Mouse (Mus musculus) erythroid progenitor cell, adult 5-6 weeks (primary cell): ENCODE results near the gene Klhl11. TPM values are rescaled to one million over a fixed set of nuclear protein-coding genes. Genes with fewer than 3 reads are reported as not detected.

Experiments used
- ATAC-seq: replicated peaks from 2 replicates; pipeline ENCODE4 v1.8.0; 2016; ENCODE audit warnings: moderate number of reproducible peaks, mild to moderate bottlenecking, moderate TSS enrichment, inconsistent platforms; ENCODE audit not compliant: poor library complexity, low FRiP score, severe bottlenecking
- total RNA-seq, 2 experiments: library from RNA; stranded (forward) in 1 of 2; stranded (reverse) in 1 of 2; fragments of 150-400 nt in 1 of 2; fragments of 186-747, 209-891 nt in 1 of 2; gene quantifications; 2 replicates each; pipeline versions ENCODE4 v1.2.3 to v1.2.4; 2015 to 2017; ENCODE audit warnings: low replicate concordance in 2 of 2

Klhl11 gene
- total RNA-seq, 2 experiments from 2014 or later, result 2.5 to 15.7 TPM

GRCm38 (mm10) chr11:100414914-100415822 lies 57.4 kb downstream of the Klhl11 start, which contains the start of gene Fkbp10:
Gene Fkbp10, plus strand, starts transcription at chr11:100415697.
- ATAC-seq, result no peak

DNA sequence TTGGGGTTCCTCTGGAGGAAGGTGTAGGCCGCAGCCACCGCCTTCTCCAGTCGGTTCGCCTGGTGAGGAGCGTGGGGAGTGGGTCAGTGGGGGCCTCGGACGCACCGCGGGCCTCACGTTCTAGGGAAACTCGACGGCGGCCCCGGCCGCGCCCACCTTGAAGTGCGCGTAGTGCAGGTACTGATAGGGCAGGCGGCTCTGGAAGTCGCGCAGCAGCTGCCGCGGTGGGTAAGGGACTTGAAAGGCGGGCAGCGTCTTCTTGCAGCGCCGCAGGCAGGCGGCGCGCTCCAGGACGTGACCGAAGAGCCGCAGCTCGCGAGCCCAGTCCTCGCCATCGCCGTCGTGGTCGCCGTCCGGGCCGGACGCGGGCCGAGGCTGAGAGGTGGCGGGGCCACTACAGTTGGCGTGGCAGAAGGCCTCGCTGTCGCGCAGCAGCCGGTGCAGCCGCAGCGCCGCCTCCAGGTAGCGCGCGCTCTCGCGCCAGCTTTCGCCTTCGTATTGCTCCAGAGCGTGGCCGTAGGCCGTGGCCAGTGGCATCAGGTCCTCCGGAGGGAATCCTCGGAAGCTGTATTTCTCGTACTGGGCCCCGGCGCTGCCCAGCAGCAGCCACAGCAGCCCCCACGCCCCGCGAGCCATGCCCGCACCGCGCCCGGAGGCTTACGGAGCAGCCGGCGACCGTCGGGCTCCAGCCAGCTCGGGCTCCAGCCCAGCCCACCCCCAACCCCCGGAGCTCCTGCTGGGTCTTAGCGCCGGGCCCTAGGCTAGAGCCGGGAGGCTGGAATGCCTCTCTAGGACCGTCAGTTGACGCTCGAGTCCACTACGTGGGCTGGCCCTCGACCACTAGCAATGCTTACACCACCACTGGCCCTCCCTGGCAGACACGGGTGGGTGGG lies 58.3 kb downstream of the Klhl11 start, which contains the start of gene P3h4:
P3h4 (minus strand) TSS at position 816 of the 893 bp plus-strand sequence.
- no peak for ATAC-seq

DNA sequence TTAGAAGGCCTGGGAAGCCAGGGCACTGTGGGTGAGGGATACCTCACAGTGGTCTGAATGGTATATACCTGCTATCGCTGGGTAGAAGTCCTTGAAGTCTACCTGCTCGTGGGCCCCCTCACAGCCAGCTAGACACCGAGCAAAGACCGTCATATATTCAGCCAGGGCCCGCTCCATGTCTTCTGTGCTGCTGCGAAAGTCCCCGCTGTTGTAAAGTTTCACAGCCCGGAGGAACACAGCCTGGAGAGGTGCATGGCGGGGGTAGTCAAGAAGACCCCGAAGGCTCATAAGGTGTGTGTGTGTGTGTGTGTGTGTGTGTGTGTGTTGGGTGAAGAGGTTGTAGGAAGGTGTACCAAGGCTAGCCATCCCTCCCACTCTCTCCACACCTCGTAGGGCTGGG lies 59.0 kb downstream of the Klhl11 start:
- ATAC-seq, result no peak

Other genes starting within 250 kb of the Klhl11 start
- gene Krt16, start 223.8 kb downstream of the Klhl11 start, total RNA-seq (2015; ENCODE audit: low replicate concordance), result not detected in 2 replicates
- not detected in 2 replicates for gene Krt16, start 223.8 kb downstream of the Klhl11 start, total RNA-seq (2017; ENCODE audit: low replicate concordance)
- gene Krt17, start 211.7 kb downstream of the Klhl11 start, total RNA-seq (2015; ENCODE audit: low replicate concordance), result not detected in 2 replicates
- gene Krt17, start 211.7 kb downstream of the Klhl11 start, total RNA-seq (2017; ENCODE audit: low replicate concordance), result not detected in 2 replicates
- not detected in 2 replicates for gene Krt42, start 202.9 kb downstream of the Klhl11 start, total RNA-seq (2015; ENCODE audit: low replicate concordance)
- not detected in 2 replicates for gene Krt42, start 202.9 kb downstream of the Klhl11 start, total RNA-seq (2017; ENCODE audit: low replicate concordance)
- gene Eif1, start 152.9 kb downstream of the Klhl11 start, total RNA-seq (2015; ENCODE audit: low replicate concordance), result 1,616 and 1,886 TPM in 2 replicates
- gene Eif1, start 152.9 kb downstream of the Klhl11 start, total RNA-seq (2017; ENCODE audit: low replicate concordance), result 389 and 952 TPM in 2 replicates
- gene Gast, start 138.3 kb downstream of the Klhl11 start, total RNA-seq (2015; ENCODE audit: low replicate concordance), result not detected in 2 replicates
- not detected in 2 replicates for gene Gast, start 138.3 kb downstream of the Klhl11 start, total RNA-seq (2017; ENCODE audit: low replicate concordance)
- not detected in 2 replicates for gene Hap1, start 116.6 kb downstream of the Klhl11 start, total RNA-seq (2015; ENCODE audit: low replicate concordance)
- gene Hap1, start 116.6 kb downstream of the Klhl11 start, total RNA-seq (2017; ENCODE audit: low replicate concordance), result 0.13 TPM in 1 of 2 replicates, not detected in the other
- gene Jup, start 75.0 kb downstream of the Klhl11 start, total RNA-seq (2015; ENCODE audit: low replicate concordance), result 7.2 and 10.1 TPM in 2 replicates
- gene Jup, start 75.0 kb downstream of the Klhl11 start, total RNA-seq (2017; ENCODE audit: low replicate concordance), result 1.9 and 5.5 TPM in 2 replicates
- gene P3h4, start 57.9 kb downstream of the Klhl11 start, total RNA-seq (2015; ENCODE audit: low replicate concordance), result not detected in 2 replicates
- gene P3h4, start 57.9 kb downstream of the Klhl11 start, total RNA-seq (2017; ENCODE audit: low replicate concordance), result not detected in 2 replicates
- gene Fkbp10, start 57.0 kb downstream of the Klhl11 start, total RNA-seq (2015; ENCODE audit: low replicate concordance), result not detected in 2 replicates
- not detected in 2 replicates for gene Fkbp10, start 57.0 kb downstream of the Klhl11 start, total RNA-seq (2017; ENCODE audit: low replicate concordance)
- gene Nt5c3b, start 30.9 kb downstream of the Klhl11 start, total RNA-seq (2015; ENCODE audit: low replicate concordance), result 2.5 TPM in 2 replicates
- 0.26 TPM in 1 of 2 replicates, not detected in the other for gene Nt5c3b, start 30.9 kb downstream of the Klhl11 start, total RNA-seq (2017; ENCODE audit: low replicate concordance)
- not detected in 2 replicates for gene Klhl10, start 30.8 kb downstream of the Klhl11 start, total RNA-seq (2015; ENCODE audit: low replicate concordance)
- not detected in 2 replicates for gene Klhl10, start 30.8 kb downstream of the Klhl11 start, total RNA-seq (2017; ENCODE audit: low replicate concordance)
- gene Acly, start 55.3 kb upstream of the Klhl11 start, total RNA-seq (2015; ENCODE audit: low replicate concordance), result 17.6 and 38.2 TPM in 2 replicates
- gene Acly, start 55.3 kb upstream of the Klhl11 start, total RNA-seq (2017; ENCODE audit: low replicate concordance), result 18.1 and 22.0 TPM in 2 replicates
- gene Ttc25, start 72.9 kb upstream of the Klhl11 start, total RNA-seq (2015; ENCODE audit: low replicate concordance), result not detected in 2 replicates
- not detected in 2 replicates for gene Ttc25, start 72.9 kb upstream of the Klhl11 start, total RNA-seq (2017; ENCODE audit: low replicate concordance)
- 3.6 and 23.1 TPM in 2 replicates for gene Cnp, start 102.2 kb upstream of the Klhl11 start, total RNA-seq (2015; ENCODE audit: low replicate concordance)
- 14.1 and 14.4 TPM in 2 replicates for gene Cnp, start 102.2 kb upstream of the Klhl11 start, total RNA-seq (2017; ENCODE audit: low replicate concordance)
- gene Nkiras2, start 146.5 kb upstream of the Klhl11 start, total RNA-seq (2015; ENCODE audit: low replicate concordance), result 17.2 and 18.0 TPM in 2 replicates
- gene Nkiras2, start 146.5 kb upstream of the Klhl11 start, total RNA-seq (2017; ENCODE audit: low replicate concordance), result 5.8 and 9.4 TPM in 2 replicates
- gene Dnajc7, start 147.4 kb upstream of the Klhl11 start, total RNA-seq (2015; ENCODE audit: low replicate concordance), result 79.3 and 93.5 TPM in 2 replicates
- gene Dnajc7, start 147.4 kb upstream of the Klhl11 start, total RNA-seq (2017; ENCODE audit: low replicate concordance), result 103 and 106 TPM in 2 replicates
- gene Zfp385c, start 219.7 kb upstream of the Klhl11 start, total RNA-seq (2015; ENCODE audit: low replicate concordance), result not detected in 2 replicates
- gene Zfp385c, start 219.7 kb upstream of the Klhl11 start, total RNA-seq (2017; ENCODE audit: low replicate concordance), result not detected in 2 replicates
- 6.8 and 7.5 TPM in 2 replicates for gene Dhx58, start 231.5 kb upstream of the Klhl11 start, total RNA-seq (2015; ENCODE audit: low replicate concordance)
- 17.8 and 26.2 TPM in 2 replicates for gene Dhx58, start 231.5 kb upstream of the Klhl11 start, total RNA-seq (2017; ENCODE audit: low replicate concordance)
- 2.5 and 11.2 TPM in 2 replicates for gene Kat2a, start 239.7 kb upstream of the Klhl11 start, total RNA-seq (2015; ENCODE audit: low replicate concordance)
- gene Kat2a, start 239.7 kb upstream of the Klhl11 start, total RNA-seq (2017; ENCODE audit: low replicate concordance), result 1.9 and 2.6 TPM in 2 replicates
- not detected in 2 replicates for gene Hspb9, start 241.1 kb upstream of the Klhl11 start, total RNA-seq (2015; ENCODE audit: low replicate concordance)
- not detected in 2 replicates for gene Hspb9, start 241.1 kb upstream of the Klhl11 start, total RNA-seq (2017; ENCODE audit: low replicate concordance)